Mouse (Mus musculus) CH12.LX (cell line): Measurements from ENCODE around the gene Cops7b. TPM values are rescaled to one million over a fixed set of nuclear protein-coding genes. Genes with fewer than 3 reads are reported as not detected.

Experiments used
- DNase-seq: peaks from one replicate; pipeline ENCODE4 v3.0.0-alpha.2; 2013; ENCODE audit errors: extremely low read depth
- H3K27ac ChIP-seq: 2 replicates; pipeline ENCODE4 v1.5.1; 2012; ENCODE audit warnings: low read depth, mild to moderate bottlenecking, control low read depth, moderate library complexity; ENCODE audit not compliant: insufficient read depth
- H3K27me3 ChIP-seq: replicated peaks from 2 replicates; pipeline ENCODE3; 2012; ENCODE audit warnings: inconsistent platforms
- H3K36me3 ChIP-seq, 2 experiments: replicated peaks in 1 of 2; 2 replicates each; pipeline versions ENCODE3 to v1.6.1; 2012; ENCODE audit warnings: inconsistent platforms in 1 of 2, low read length in 1 of 2, mild to moderate bottlenecking in 1 of 2, mixed read lengths in 1 of 2, moderate library complexity in 1 of 2; ENCODE audit not compliant: control insufficient read depth in 1 of 2, insufficient read depth in 1 of 2
- H3K4me1 ChIP-seq, 2 experiments: 2 replicates each; pipeline ENCODE4 v1.6.1; 2012; ENCODE audit warnings: inconsistent platforms in 1 of 2, moderate library complexity in 1 of 2; ENCODE audit not compliant: insufficient read depth in 2 of 2, control insufficient read depth in 1 of 2
- H3K4me2 ChIP-seq: 2 replicates; pipeline ENCODE4 v1.6.1; 2012; ENCODE audit warnings: low read depth, mild to moderate bottlenecking, control low read depth; ENCODE audit not compliant: poor library complexity, insufficient read depth, severe bottlenecking
- H3K4me3 ChIP-seq, 3 experiments: fragments of 150-350 bp in 1 of 3; sonication (generic) in 1 of 3; replicated peaks in 1 of 3; 2 replicates each; pipeline versions ENCODE3 to v1.5.1; 2011 to 2012; ENCODE audit warnings: low read depth in 2 of 3, low read length in 2 of 3, mild to moderate bottlenecking in 2 of 3, moderate library complexity in 2 of 3, control low read depth in 1 of 3, improper control_type of control experiment in 1 of 3, inconsistent platforms in 1 of 3, mixed read lengths in 1 of 3; ENCODE audit not compliant: poor library complexity in 1 of 3
- H3K79me2 ChIP-seq: replicated peaks from 2 replicates; pipeline ENCODE4 v1.6.1; 2012; ENCODE audit warnings: mild to moderate bottlenecking, moderate library complexity; ENCODE audit not compliant: control insufficient read depth, poor library complexity, insufficient read depth, severe bottlenecking; ENCODE audit errors: extremely low read depth
- H3K9ac ChIP-seq: 2 replicates; pipeline ENCODE4 v1.6.1; 2012; ENCODE audit warnings: low read depth, mild to moderate bottlenecking, control low read depth, moderate library complexity; ENCODE audit not compliant: insufficient read depth
- H3K9me3 ChIP-seq: replicated peaks from 2 replicates; pipeline ENCODE3; 2012; ENCODE audit warnings: low read length, inconsistent platforms, mixed read lengths
- BHLHE40 ChIP-seq: IDR thresholded peaks from 2 replicates; pipeline ENCODE4 v1.6.1; 2011; ENCODE audit warnings: mild to moderate bottlenecking, low read depth, low read length, improper control_type of control experiment
- CHD2 ChIP-seq: IDR thresholded peaks from 2 replicates; pipeline ENCODE4 v1.6.1; 2011; ENCODE audit warnings: low read length, improper control_type of control experiment
- EP300 ChIP-seq: IDR thresholded peaks from 2 replicates; pipeline ENCODE4 v1.6.1; 2011; ENCODE audit warnings: low read length, improper control_type of control experiment
- NRF1 ChIP-seq: IDR thresholded peaks from 2 replicates; pipeline ENCODE4 v1.6.1; 2014; ENCODE audit warnings: low read depth, mild to moderate bottlenecking, inconsistent platforms, low read length, improper control_type of control experiment, moderate library complexity
- SIN3A ChIP-seq: IDR thresholded peaks from 2 replicates; pipeline ENCODE4 v1.6.1; 2012; ENCODE audit warnings: low read length, improper control_type of control experiment, inconsistent platforms
- UBTF ChIP-seq: IDR thresholded peaks from 2 replicates; pipeline ENCODE4 v1.6.1; 2012; ENCODE audit warnings: low read depth, mild to moderate bottlenecking, inconsistent platforms, low read length, improper control_type of control experiment, moderate library complexity
- USF1 ChIP-seq: IDR thresholded peaks from 2 replicates; pipeline ENCODE4 v1.6.1; 2014; ENCODE audit warnings: low read depth, mild to moderate bottlenecking, inconsistent platforms, low read length, improper control_type of control experiment
- ZKSCAN1 ChIP-seq: IDR thresholded peaks from 2 replicates; pipeline ENCODE4 v1.6.1; 2012; ENCODE audit warnings: low read depth, inconsistent platforms, low read length, improper control_type of control experiment, borderline replicate concordance
- dilution Hi-C: fragments of 300-500 bp; cut with MboI; formaldehyde crosslinking; loops from 2 replicates; pipeline ENCODE4 v1.14.3; 2020; ENCODE audit warnings: low sequenced_read_pairs; ENCODE audit not compliant: extremely low pct_unique_long_range_greater_than_20kb, extremely low pct_ligation_motif_present
- in situ Hi-C: fragments of 300-500 bp; cut with MboI; formaldehyde crosslinking; loops from 3 replicates; pipeline ENCODE4 v1.14.3; 2019; ENCODE audit warnings: low sequenced_read_pairs, low pct_ligation_motif_present, low pct_unique_long_range_greater_than_20kb, mixed read lengths
- polyA plus RNA-seq: library from polyadenylated mRNA; unstranded; fragments of >175 nt; gene quantifications from 2 replicates; pipeline ENCODE4 v1.2.1, GENCODE M21; 2012; ENCODE audit warnings: low read depth; ENCODE audit not compliant: insufficient read length
- total RNA-seq, 2 experiments: library from RNA; depleted of rRNA; stranded (reverse); fragments of 300-350 nt in 1 of 2; fragments of >200 nt in 1 of 2; gene quantifications; 2 replicates each; pipeline ENCODE4 v1.2.3; 2012 to 2014

Cops7b gene
- total and polyA plus RNA-seq, 3 experiments: 21.2 to 31.3 (median 21.3) TPM

GRCm38 (mm10) chr1:86600117-86600516, 17.4 kb downstream of the Cops7b start:
- no peak for DNase-seq
- in situ Hi-C loops (no loop called here), dilution Hi-C loops (no loop called here)
- Histone ChIP-seq H3K36me3 (peaks cover 67 to 92% of the 10 kb centered on the region in 2 experiments), H3K27ac (no peak overlapping the region), H3K4me3 (no peak overlapping the region), H3K27me3 (no peaks in the 10 kb centered on the region), H3K4me1 (peaks cover 0 to 2% of the 10 kb centered on the region in 2 experiments; a peak in 2 of 4 replicates), H3K9ac (no peak overlapping the region)
- TF ChIP-seq EP300 (no peak), NRF1 (no peak), CHD2 (no peak), ZKSCAN1 (no peak), SIN3A (no peak)
- TF ChIP-seq, all 38 proteins: peak for 0
- no peaks in the 10 kb centered on the region for H3K9me3 ChIP-seq
- H3K79me2 ChIP-seq: no peaks in the 10 kb centered on the region; the same call in 1 of the 2 replicates
- no peak overlapping the region for H3K4me2 ChIP-seq

GRCm38 (mm10) chr1:86610954-86611353, 28.2 kb downstream of the Cops7b start:
- Histone ChIP-seq H3K79me2 (no peaks in the 10 kb centered on the region), H3K27ac (no peak overlapping the region), H3K4me3 (no peak overlapping the region), H3K9ac (no peak overlapping the region), H3K36me3 (peaks cover 8 to 52% of the 10 kb centered on the region in 2 experiments), H3K27me3 (no peaks in the 10 kb centered on the region), H3K4me2 (no peak overlapping the region), H3K4me1 (peaks cover 0 to 8% of the 10 kb centered on the region in 2 experiments; a peak in 1 of 4 replicates), H3K9me3 (no peaks in the 10 kb centered on the region)
- DNase-seq: no peak
- dilution Hi-C loops (no loop called here), in situ Hi-C loops (no loop called here)
- TF ChIP-seq UBTF (no peak), USF1 (no peak)

GRCm38 (mm10) chr1:86612081-86612480, 29.4 kb downstream of the Cops7b start:
- TF ChIP-seq SIN3A (no peak), BHLHE40 (no peak)
- DNase-seq: no peak
- Histone ChIP-seq H3K79me2 (no peaks in the 10 kb centered on the region), H3K36me3 (peaks cover 8 to 42% of the 10 kb centered on the region in 2 experiments), H3K4me2 (no peak overlapping the region), H3K27me3 (no peaks in the 10 kb centered on the region), H3K9ac (no peak overlapping the region), H3K4me3 (no peak overlapping the region), H3K27ac (no peak overlapping the region), H3K9me3 (no peaks in the 10 kb centered on the region), H3K4me1 (peaks cover 0 to 8% of the 10 kb centered on the region in 2 experiments; a peak in 1 of 4 replicates)
- in situ Hi-C loops: no loop called here
- dilution Hi-C loops: no loop called here
